Mouse (Mus musculus): ENCODE results near the gene Ctsll3.

- no peak for TF ChIP-seq CTCF (IDR thresholded peaks at IDR 0.05; ENCODE audit: low read depth, low read length)
- TF ChIP-seq POLR2A (IDR thresholded peaks at IDR 0.05; ENCODE audit: insufficient read depth, low read length) = no peak
- TF ChIP-seq EP300 (IDR thresholded peaks at IDR 0.05; ENCODE audit: insufficient read depth, low read depth, low read length) = no peak
Observed at GRCm38 (mm10) chr13:60842703-60843102, 40.1 kb upstream of the Ctsll3 start.
